Mouse (Mus musculus): ENCODE data around the gene Dapk1.

The Dapk1 gene

DNA sequence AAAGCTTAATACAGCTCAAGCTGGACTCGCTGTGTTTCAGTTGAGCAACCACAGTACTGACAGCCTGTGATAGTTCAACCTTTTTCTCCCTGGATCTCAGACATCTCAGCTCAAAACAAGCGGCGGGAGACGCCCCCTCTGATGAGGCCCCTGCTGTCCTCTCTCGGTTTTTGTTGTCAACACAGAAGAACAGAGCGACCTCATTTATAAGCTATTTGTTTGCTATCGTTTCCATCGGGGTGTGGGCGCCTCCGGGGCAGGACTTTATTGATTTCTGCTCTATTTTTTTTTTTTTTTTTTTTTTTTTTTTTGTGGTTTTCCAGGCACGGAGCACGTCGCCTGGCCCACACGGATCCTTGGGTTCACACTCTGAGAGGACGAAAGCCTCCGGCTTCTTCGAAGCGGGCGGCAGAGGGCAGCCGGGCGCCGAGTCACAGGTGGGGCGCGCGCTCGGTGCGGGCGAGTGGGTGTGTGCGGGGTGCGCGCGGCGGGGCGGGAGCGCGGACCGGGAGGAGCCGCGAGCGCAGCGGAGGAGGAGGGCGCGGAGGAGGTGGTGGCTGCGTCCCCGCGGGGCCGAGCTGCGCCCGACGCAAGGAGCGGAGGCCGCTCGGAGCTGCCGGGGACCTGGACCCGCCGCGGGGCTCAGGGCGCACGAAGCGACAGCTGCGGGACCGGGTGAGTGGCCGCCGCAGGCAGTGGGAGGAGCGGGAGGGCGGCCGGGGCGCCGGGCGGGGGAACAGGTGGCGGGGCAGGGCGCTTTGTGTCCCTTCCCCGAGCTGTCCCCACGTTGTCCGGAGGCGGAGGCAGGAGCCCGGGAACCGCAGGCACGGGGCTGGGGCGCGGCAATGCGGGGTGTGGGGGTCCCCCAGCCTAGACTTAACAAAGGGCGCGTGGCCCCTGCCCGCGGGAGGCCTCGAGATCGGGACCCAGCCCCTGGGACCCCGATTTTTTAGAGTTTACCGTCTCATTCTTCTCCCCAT lies at the start of gene Dapk1:
Dapk1 (plus strand) TSS at position 512 of the 980 bp plus-strand sequence.
- no peaks in the 10 kb centered on the region for H3K36me3 ChIP-seq (ENCODE audit: control insufficient read depth, insufficient read depth, low read length, poor library complexity, severe bottlenecking)
- H3K27me3 ChIP-seq (ENCODE audit: control insufficient read depth, insufficient read depth, low read length, poor library complexity, severe bottlenecking), result no peaks in the 10 kb centered on the region
- DNase-seq (ENCODE audit: low read depth, low spot score), result no peak

GRCm38 (mm10) chr13:60553326-60553725 lies 48.4 kb upstream of the Dapk1 start:
- Histone ChIP-seq H3K36me3 (ENCODE audit: control insufficient read depth, insufficient read depth, low read length, poor library complexity, severe bottlenecking) (no peaks in the 10 kb centered on the region), H3K27me3 (ENCODE audit: control insufficient read depth, insufficient read depth, low read length, poor library complexity, severe bottlenecking) (no peaks in the 10 kb centered on the region)
- no peak for DNase-seq (ENCODE audit: low read depth, low spot score)

- H3K27me3 ChIP-seq (ENCODE audit: control insufficient read depth, insufficient read depth, low read length, poor library complexity, severe bottlenecking), result no peaks in the 10 kb centered on the region
- no peak for DNase-seq (ENCODE audit: low read depth, low spot score)
- H3K36me3 ChIP-seq (ENCODE audit: control insufficient read depth, insufficient read depth, low read length, poor library complexity, severe bottlenecking), result no peaks in the 10 kb centered on the region
Measured at GRCm38 (mm10) chr13:60556476-60556875, 45.3 kb upstream of the Dapk1 start.

DNA sequence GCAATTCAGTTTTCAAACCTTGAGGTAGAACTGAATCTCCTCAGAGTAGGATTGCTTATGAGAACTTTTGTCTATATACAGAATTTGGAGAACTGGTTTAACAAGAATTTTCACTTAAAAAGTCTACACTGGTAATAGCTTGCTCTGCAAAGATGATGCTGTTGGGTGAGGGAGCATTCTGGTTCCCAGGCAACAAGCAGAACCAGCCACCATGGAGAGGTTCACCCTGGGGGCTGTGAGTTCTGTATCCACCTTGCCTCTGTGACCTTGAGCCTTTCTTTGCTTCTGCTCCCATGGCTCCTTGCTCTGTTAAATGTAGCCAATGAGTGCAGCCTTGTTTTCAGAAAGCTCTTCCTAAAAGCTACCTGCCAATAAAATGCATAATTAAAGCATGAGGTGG lies 44.8 kb upstream of the Dapk1 start:
- H3K36me3 ChIP-seq (ENCODE audit: control insufficient read depth, insufficient read depth, low read length, poor library complexity, severe bottlenecking), result no peaks in the 10 kb centered on the region
- no peaks in the 10 kb centered on the region for H3K27me3 ChIP-seq (ENCODE audit: control insufficient read depth, insufficient read depth, low read length, poor library complexity, severe bottlenecking)
- no peak for DNase-seq (ENCODE audit: low read depth, low spot score)

DNA sequence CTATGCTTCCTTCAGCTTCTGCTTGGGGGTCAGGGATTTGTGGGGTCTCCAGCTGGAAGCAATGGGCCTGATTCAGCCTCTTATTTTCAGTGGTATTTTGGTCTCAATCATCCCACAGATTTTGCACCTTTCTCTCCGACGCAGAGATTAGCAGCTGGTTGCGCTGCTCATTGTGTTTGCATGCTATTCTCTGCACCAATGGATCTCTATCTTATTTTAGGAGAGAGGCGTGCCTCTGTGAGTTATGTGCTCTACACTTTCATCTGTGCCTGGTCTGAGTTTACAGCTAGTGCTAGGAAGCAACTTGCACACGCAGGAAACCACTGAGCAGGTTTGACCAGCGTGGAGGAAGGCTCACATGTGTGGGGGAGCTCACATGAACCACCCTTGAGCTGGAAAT lies 37.4 kb upstream of the Dapk1 start:
- Histone ChIP-seq H3K27me3 (ENCODE audit: control insufficient read depth, insufficient read depth, low read length, poor library complexity, severe bottlenecking) (no peaks in the 10 kb centered on the region), H3K36me3 (ENCODE audit: control insufficient read depth, insufficient read depth, low read length, poor library complexity, severe bottlenecking) (no peaks in the 10 kb centered on the region)
- no peak for DNase-seq (ENCODE audit: low read depth, low spot score)

- DNase-seq (ENCODE audit: low read depth, low spot score), result no peak
- H3K36me3 ChIP-seq (ENCODE audit: control insufficient read depth, insufficient read depth, low read length, poor library complexity, severe bottlenecking), result no peaks in the 10 kb centered on the region
Measured at GRCm38 (mm10) chr13:60568934-60569548, 32.7 kb upstream of the Dapk1 start.

DNA sequence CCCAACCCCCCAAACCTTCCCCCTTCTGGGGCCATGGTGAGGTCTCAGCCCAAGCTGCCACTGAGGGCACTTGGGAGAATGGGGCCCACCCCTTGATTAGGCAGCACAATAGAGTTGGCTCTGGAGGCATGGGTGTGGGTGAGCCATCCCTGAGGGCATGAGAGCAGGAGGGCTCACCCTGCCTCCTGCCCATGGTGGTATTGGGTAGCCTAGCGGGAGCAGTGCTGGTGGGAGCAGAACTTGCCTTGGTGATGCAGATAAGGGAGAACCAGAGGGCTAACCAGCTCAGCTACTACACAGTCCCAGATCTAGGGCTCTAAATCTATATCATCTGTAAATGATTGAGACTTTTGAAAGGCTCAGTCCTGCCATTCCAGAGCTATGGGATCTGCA lies 32.2 kb upstream of the Dapk1 start:
- DNase-seq (ENCODE audit: low read depth, low spot score), result no peak
- H3K27me3 ChIP-seq (ENCODE audit: control insufficient read depth, insufficient read depth, low read length, poor library complexity, severe bottlenecking), result no peaks in the 10 kb centered on the region
- no peaks in the 10 kb centered on the region for H3K36me3 ChIP-seq (ENCODE audit: control insufficient read depth, insufficient read depth, low read length, poor library complexity, severe bottlenecking)

More at GRCm38 (mm10) chr13:60568934-60569548, 32.7 kb upstream of the Dapk1 start:
- no peaks in the 10 kb centered on the region for H3K27me3 ChIP-seq (ENCODE audit: control insufficient read depth, insufficient read depth, low read length, poor library complexity, severe bottlenecking)

DNA sequence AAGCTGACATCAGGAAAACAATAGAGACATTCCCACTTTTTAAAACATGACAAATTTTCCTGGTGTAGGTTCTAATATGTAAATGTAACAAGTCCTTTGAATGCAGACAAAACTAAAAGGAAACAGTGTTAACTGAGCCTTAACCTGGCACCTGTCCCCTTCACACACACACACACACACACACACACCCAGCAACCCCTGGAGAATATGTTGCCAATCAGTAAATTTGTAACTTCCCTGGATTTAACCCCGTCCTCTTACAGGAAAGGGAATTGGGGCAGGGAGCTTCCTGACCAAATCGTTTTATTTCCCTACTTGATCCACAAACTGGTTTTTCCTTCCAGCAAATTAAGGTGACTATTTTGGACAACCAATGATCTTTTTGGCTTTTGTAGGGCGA lies 28.2 kb upstream of the Dapk1 start:
- H3K27me3 ChIP-seq (ENCODE audit: control insufficient read depth, insufficient read depth, low read length, poor library complexity, severe bottlenecking), result no peaks in the 10 kb centered on the region
- DNase-seq (ENCODE audit: low read depth, low spot score), result no peak
- H3K36me3 ChIP-seq (ENCODE audit: control insufficient read depth, insufficient read depth, low read length, poor library complexity, severe bottlenecking), result no peaks in the 10 kb centered on the region

DNA sequence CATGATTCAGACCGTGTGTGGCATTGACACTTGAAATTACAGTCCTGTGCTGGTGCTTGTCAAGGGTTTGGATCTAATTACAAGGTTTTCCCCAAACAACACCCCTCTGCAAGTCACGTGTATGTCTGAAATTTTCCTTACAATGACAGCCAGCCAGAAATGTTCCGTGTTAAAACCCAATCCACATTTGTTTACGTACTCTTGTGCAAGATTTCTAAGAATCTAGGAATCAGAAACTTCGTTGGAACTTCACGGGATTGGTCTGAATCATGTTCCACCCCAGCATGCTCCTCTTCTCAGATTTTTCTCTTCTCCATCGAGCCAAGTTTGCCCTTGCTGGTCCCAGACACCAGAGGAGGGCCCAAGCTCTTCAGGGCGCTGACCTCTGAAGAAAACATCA lies 27.8 kb upstream of the Dapk1 start:
- no peaks in the 10 kb centered on the region for H3K27me3 ChIP-seq (ENCODE audit: control insufficient read depth, insufficient read depth, low read length, poor library complexity, severe bottlenecking)
- DNase-seq (ENCODE audit: low read depth, low spot score), result no peak

DNA sequence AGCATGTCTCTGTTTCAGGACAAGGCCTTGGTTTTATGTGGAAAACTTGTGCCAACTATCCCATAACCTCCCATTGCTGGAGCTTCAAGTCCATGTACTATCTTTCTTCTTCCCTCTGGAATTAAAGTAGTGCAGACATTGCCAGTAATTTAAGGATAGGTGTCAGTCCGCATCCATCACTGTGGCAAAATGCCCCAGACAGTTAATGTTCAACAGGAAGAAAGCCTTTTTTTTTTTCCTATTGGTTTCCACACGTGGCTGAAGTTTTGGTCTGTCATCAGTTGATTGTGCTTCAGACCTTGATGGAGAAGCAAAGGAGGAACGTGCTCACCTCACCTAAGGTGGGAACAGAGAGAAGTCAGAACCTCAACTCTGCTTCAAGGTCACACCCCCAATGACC lies 23.2 kb upstream of the Dapk1 start:
- DNase-seq (ENCODE audit: low read depth, low spot score), result no peak
- Histone ChIP-seq H3K27me3 (ENCODE audit: control insufficient read depth, insufficient read depth, low read length, poor library complexity, severe bottlenecking) (no peaks in the 10 kb centered on the region), H3K36me3 (ENCODE audit: control insufficient read depth, insufficient read depth, low read length, poor library complexity, severe bottlenecking) (no peaks in the 10 kb centered on the region)

More for the DNA sequence above, 27.8 kb upstream of the Dapk1 start:
- H3K36me3 ChIP-seq (ENCODE audit: control insufficient read depth, insufficient read depth, low read length, poor library complexity, severe bottlenecking), result no peaks in the 10 kb centered on the region

GRCm38 (mm10) chr13:60594866-60595265 lies 6.9 kb upstream of the Dapk1 start:
- no peaks in the 10 kb centered on the region for H3K27me3 ChIP-seq (ENCODE audit: control insufficient read depth, insufficient read depth, low read length, poor library complexity, severe bottlenecking)
- DNase-seq (ENCODE audit: low read depth, low spot score), result no peak
- no peaks in the 10 kb centered on the region for H3K36me3 ChIP-seq (ENCODE audit: control insufficient read depth, insufficient read depth, low read length, poor library complexity, severe bottlenecking)

DNA sequence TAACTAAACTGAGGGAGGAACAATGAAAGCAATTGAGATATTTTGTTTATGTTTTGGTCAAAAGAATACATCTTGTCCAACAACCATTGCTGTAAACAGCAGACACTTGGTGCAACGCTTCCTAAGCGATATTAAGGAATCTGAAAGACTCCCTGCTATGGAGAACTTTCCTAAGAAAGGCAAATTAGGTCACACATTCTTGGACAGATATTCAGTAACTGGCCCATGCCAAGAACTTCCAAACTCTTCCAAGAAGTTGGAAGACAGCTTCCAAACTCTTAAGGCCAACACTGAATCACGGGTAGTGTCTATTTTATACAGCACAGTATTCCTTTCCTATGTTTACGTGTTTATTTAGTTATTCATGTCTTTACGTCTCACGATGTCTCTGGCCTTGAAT lies 6.2 kb upstream of the Dapk1 start:
- no peak for DNase-seq (ENCODE audit: low read depth, low spot score)
- H3K36me3 ChIP-seq (ENCODE audit: control insufficient read depth, insufficient read depth, low read length, poor library complexity, severe bottlenecking), result no peaks in the 10 kb centered on the region
- H3K27me3 ChIP-seq (ENCODE audit: control insufficient read depth, insufficient read depth, low read length, poor library complexity, severe bottlenecking), result no peaks in the 10 kb centered on the region

DNA sequence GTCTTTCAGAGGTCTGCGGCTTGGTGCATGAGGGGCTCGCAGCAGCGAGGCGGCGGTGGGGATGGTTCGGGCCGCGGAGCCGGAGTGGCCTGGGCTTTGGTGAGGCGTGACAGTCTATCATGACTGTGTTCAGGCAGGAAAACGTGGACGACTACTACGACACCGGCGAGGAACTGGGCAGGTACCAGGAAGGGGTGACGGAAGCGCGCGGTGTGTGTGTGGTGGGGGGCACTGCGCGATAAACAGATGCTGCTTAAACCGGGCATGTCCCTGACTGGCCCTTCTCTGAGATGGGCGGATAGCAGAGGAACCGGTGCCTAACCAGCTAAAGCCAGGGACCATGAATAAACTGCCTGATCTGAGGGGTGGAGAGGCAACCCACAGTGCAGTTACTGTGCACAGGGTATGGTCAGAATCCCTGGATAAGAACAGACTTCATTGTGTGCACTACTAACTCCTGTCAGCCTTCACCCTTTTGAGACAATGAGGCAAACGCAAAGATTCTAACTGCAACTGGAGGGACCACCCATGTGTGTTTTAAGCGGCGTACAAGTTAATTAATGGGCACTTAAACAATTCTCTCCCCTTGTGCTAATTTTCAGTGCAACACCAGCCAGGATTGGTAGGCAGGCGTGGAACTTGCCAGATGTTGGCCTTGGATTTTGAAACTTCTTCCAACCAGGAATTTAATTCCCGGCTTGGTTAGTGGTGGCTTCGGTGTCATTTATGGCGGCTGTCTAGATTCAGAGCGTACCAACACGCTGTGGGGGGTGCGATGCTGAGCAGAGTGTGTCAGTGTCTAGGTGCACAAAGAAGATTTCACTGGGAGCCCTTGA lies 887 bp downstream of the Dapk1 start:
- Histone ChIP-seq H3K36me3 (ENCODE audit: control insufficient read depth, insufficient read depth, low read length, poor library complexity, severe bottlenecking) (no peaks in the 10 kb centered on the region), H3K27me3 (ENCODE audit: control insufficient read depth, insufficient read depth, low read length, poor library complexity, severe bottlenecking) (no peaks in the 10 kb centered on the region)
- DNase-seq (ENCODE audit: low read depth, low spot score), result no peak

- Histone ChIP-seq H3K36me3 (ENCODE audit: control insufficient read depth, insufficient read depth, low read length, poor library complexity, severe bottlenecking) (no peaks in the 10 kb centered on the region), H3K27me3 (ENCODE audit: control insufficient read depth, insufficient read depth, low read length, poor library complexity, severe bottlenecking) (no peaks in the 10 kb centered on the region)
- no peak for DNase-seq (ENCODE audit: low read depth, low spot score)
Measured at GRCm38 (mm10) chr13:60603252-60603562, 1.5 kb downstream of the Dapk1 start.

DNA sequence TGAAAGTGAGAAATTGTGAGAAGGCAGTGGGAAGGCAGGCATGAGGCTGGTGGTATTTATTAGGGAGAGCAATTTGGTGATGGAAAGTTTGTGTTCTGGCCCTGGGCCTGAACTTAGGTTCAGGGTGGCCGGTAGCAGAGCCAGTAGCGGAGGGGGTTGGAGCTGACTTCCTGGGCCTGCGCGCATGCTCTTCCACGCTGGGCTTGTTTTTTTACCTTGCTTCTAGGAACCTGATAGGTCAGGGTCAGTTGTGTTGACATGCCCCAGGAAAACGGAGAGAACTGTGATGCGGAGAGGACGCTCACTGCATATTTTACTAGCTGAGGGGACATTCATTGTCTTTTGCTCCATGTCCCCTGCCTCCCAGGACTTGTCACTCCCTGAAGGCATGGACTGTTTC lies 5.7 kb downstream of the Dapk1 start:
- no peak for DNase-seq (ENCODE audit: low read depth, low spot score)
- Histone ChIP-seq H3K27me3 (ENCODE audit: control insufficient read depth, insufficient read depth, low read length, poor library complexity, severe bottlenecking) (no peaks in the 10 kb centered on the region), H3K36me3 (ENCODE audit: control insufficient read depth, insufficient read depth, low read length, poor library complexity, severe bottlenecking) (no peaks in the 10 kb centered on the region)

All from splenic B cell, adult 2 months (primary cell).